Mouse (Mus musculus) liver, postnatal 0 days (tissue): ENCODE measurements around the gene Tsc2. TPM values are rescaled to one million over a fixed set of nuclear protein-coding genes. Genes with fewer than 3 reads are reported as not detected.
A peak's percentile ranks its signal among the peaks of the same experiment; 100 is the strongest.

Experiments
- ATAC-seq: fragments of 200-750 bp; cut with Nextera tagmentation; 2 replicates; pipeline ENCODE4 v1.8.0; 2017; ENCODE audit warnings: mild to moderate bottlenecking, moderate library complexity
- DNase-seq: peaks from one replicate; pipeline ENCODE4 v3.0.0-alpha.2; 2016
- H3K27ac ChIP-seq: fragments of 300-500 bp; sonication (generic); 2 replicates; pipeline ENCODE4 v1.5.1; 2014; ENCODE audit warnings: antibody characterized with exemption, moderate library complexity, mild to moderate bottlenecking, low read depth
- H3K27me3 ChIP-seq: fragments of 300-500 bp; sonication (generic); 2 replicates; pipeline ENCODE4 v1.6.1; 2014; ENCODE audit warnings: low read length, control low read depth, mixed read lengths; ENCODE audit not compliant: insufficient read depth
- H3K36me3 ChIP-seq: fragments of 300-500 bp; sonication (generic); replicated peaks from 2 replicates; pipeline ENCODE4 v1.6.1; 2014; ENCODE audit warnings: mild to moderate bottlenecking, control low read depth, low read length, moderate library complexity, mixed read lengths; ENCODE audit not compliant: insufficient read depth
- H3K4me1 ChIP-seq: fragments of 300-500 bp; sonication (generic); 2 replicates; pipeline ENCODE4 v1.6.1; 2014; ENCODE audit warnings: antibody characterized with exemption, mild to moderate bottlenecking, control low read depth; ENCODE audit not compliant: insufficient read depth
- H3K4me2 ChIP-seq: fragments of 300-500 bp; sonication (generic); 2 replicates; pipeline ENCODE4 v1.6.1; 2014; ENCODE audit warnings: low read depth, mild to moderate bottlenecking, low read length, moderate library complexity, mixed read lengths
- H3K4me3 ChIP-seq: fragments of 300-500 bp; sonication (generic); 2 replicates; pipeline ENCODE4 v1.5.1; 2014; ENCODE audit warnings: low read depth, low read length
- H3K9ac ChIP-seq: fragments of 300-500 bp; sonication (generic); replicated peaks from 2 replicates; pipeline ENCODE4 v1.6.1; 2014; ENCODE audit warnings: mild to moderate bottlenecking, moderate library complexity
- H3K9me3 ChIP-seq: fragments of 300-500 bp; sonication (generic); 2 replicates; pipeline ENCODE4 v1.6.1; 2016; ENCODE audit warnings: mild to moderate bottlenecking, control low read depth, low read length, mixed read lengths
- CTCF ChIP-seq: sonication (generic); IDR thresholded peaks from 2 replicates; pipeline ENCODE4 v1.5.1; 2016; ENCODE audit warnings: antibody characterized with exemption, low read depth
- EP300 ChIP-seq: IDR thresholded peaks from 2 replicates; pipeline ENCODE4 v1.6.1; 2016; ENCODE audit warnings: antibody characterized with exemption, low read depth, mild to moderate bottlenecking
- WGBS: fragments of 180-500 bp; shearing (Covaris S2); extraction: QIAGEN DNeasy Blood & Tissue Kit; methylation state at CpG from one replicate; pipeline ENCODE4 v1.1.7; 2014; ENCODE audit not compliant: insufficient replicate concordance; 5-methylcytosine and 5-hydroxymethylcytosine counted together
- polyA plus RNA-seq: library from polyadenylated mRNA; unstranded; fragments of >200 nt; fragmentation: Nextera tagmentation; extraction: Ambion mirVana; gene quantifications from 2 replicates; pipeline ENCODE4 v1.2.1, GENCODE M21; 2015

The Tsc2 gene
- polyA plus RNA-seq, 1 experiment from 2014 or later: 11.3 TPM

DNA sequence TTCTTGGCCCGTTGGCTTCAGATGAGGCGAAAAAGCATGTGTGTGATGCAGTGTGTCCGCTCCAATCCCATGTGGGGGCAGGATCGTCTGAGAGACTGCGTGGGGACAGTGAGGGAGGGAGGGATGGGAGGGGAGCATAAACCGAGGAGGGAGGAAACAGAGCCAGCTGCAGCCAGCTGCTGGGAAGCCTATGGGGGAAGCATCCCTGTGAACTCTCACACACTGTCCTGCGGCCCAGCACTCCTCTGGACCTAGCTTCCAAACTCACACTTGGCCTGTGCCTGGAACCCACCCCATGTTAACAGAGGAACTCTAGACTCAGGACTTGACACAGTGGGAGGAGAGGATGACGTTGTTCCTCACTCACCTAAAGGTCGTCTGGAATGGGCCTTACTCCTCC lies 6.4 kb upstream of the Tsc2 start:
- Histone ChIP-seq H3K9me3 (no peaks in the 10 kb centered on the region), H3K27me3 (no peaks in the 10 kb centered on the region), H3K9ac (no peak overlapping the region), H3K4me2 (no peak overlapping the region), H3K4me3 (no peak overlapping the region), H3K4me1 (peaks cover 7% of the 10 kb centered on the region; the same call in 1 of the 2 replicates), H3K36me3 (peaks cover 5% of the 10 kb centered on the region; the same call in 1 of the 2 replicates), H3K27ac (no peak overlapping the region)
- ATAC-seq: peak; percentile 35; the same call in 1 of the 2 replicates
- DNase-seq: no peak
- 61% methylated on average over 9 of the region's 9 CpGs for WGBS
- TF ChIP-seq CTCF (no peak), EP300 (no peak)

GRCm38 (mm10) chr17:24638214-24638613 lies 5.8 kb upstream of the Tsc2 start:
- Histone ChIP-seq H3K9me3 (no peaks in the 10 kb centered on the region), H3K9ac (no peak overlapping the region), H3K27me3 (no peaks in the 10 kb centered on the region), H3K4me1 (peaks cover 9% of the 10 kb centered on the region), H3K27ac (no peak overlapping the region), H3K36me3 (peaks cover 5% of the 10 kb centered on the region; the same call in 1 of the 2 replicates), H3K4me3 (no peak overlapping the region), H3K4me2 (no peak overlapping the region)
- DNase-seq (no peak), ATAC-seq (no peak)
- TF ChIP-seq CTCF (no peak), EP300 (no peak)
- WGBS: 75% methylated on average over 4 of the region's 4 CpGs

DNA sequence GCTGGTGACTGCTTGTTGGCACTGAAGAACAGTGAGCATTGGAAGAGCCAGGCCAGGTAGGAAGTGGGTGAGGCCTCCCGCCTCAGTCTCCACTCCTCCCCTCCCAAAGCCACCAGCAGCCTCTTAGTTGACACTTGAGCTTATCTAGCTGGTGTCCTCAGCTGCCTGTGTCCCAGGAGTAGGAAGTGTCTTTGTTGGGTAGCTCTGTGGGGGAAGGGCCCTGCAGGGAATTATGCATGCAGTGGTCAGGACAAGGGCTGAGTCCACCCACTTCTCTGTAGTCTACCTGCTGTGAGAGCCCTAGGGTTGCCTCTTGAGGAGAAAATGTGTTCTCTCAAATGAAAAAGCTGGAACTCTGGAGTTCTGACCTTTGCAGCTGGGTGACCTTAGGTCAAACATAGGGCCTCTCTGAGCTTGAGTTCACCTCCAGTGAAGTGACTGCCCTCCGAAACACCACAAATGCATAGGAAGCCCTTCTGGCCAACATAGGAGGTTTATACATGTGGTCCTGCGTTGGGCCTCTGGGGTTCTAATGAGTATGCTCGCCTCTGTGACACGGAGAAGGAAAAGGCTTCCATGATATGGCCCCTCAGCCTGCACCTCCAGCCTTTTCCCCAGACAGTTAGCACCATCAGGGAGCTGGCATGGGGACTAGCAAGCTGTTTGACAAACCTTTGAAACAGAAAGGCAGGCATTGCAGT lies 4.5 kb upstream of the Tsc2 start:
- Histone ChIP-seq H3K4me2 (no peak overlapping the region), H3K9me3 (no peaks in the 10 kb centered on the region), H3K27ac (no peak overlapping the region), H3K27me3 (no peaks in the 10 kb centered on the region), H3K4me3 (no peak overlapping the region), H3K9ac (no peak overlapping the region), H3K36me3 (peaks cover 2% of the 10 kb centered on the region; the same call in 1 of the 2 replicates), H3K4me1 (peaks cover 15% of the 10 kb centered on the region)
- no peak for ATAC-seq
- no peak for DNase-seq
- TF ChIP-seq CTCF (no peak), EP300 (no peak)
- 63% methylated on average over 5 of the region's 5 CpGs for WGBS

GRCm38 (mm10) chr17:24635694-24636093 lies 3.3 kb upstream of the Tsc2 start:
- peaks cover 4% of the 10 kb centered on the region for H3K36me3 ChIP-seq
- DNase-seq (no peak), ATAC-seq (no peak)
- H3K9ac ChIP-seq: no peak overlapping the region
- H3K27ac ChIP-seq: no peak overlapping the region
- no peak overlapping the region for H3K4me2 ChIP-seq
- peaks cover 19% of the 10 kb centered on the region for H3K4me1 ChIP-seq
- no peaks in the 10 kb centered on the region for H3K27me3 ChIP-seq
- 82% methylated on average over 5 of the region's 5 CpGs for WGBS
- H3K4me3 ChIP-seq: no peak overlapping the region
- no peak for TF ChIP-seq CTCF
- TF ChIP-seq EP300: no peak
- no peaks in the 10 kb centered on the region for H3K9me3 ChIP-seq

GRCm38 (mm10) chr17:24635024-24635423 lies 2.6 kb upstream of the Tsc2 start:
- Histone ChIP-seq H3K27me3 (no peaks in the 10 kb centered on the region), H3K9ac (no peak overlapping the region), H3K4me2 (no peak overlapping the region), H3K27ac (no peak overlapping the region), H3K4me1 (peaks cover 19% of the 10 kb centered on the region), H3K9me3 (no peaks in the 10 kb centered on the region), H3K36me3 (peaks cover 6% of the 10 kb centered on the region), H3K4me3 (no peak overlapping the region)
- no peak for ATAC-seq
- TF ChIP-seq CTCF (no peak), EP300 (no peak)
- 63% methylated on average over 4 of the region's 4 CpGs for WGBS
- DNase-seq: no peak

DNA sequence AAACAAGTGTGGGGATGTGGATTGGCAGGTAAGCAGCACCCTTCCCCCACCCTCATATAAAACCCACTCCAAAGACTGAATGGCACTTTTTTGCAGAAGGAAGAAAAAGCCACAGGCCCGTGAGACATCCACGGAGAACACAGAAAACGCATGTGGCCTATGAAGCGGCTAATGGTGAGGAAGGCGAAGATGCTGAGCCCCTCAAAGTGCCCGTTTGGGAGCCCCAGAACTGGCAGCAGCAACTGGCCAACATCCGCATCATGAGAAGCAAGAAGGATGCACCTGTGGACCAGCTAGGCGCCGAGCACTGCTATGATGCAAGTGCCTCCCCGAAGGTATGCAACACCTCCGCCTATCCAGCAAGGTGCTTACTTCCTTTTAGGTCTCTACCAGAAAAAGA lies 1.4 kb upstream of the Tsc2 start:
- ATAC-seq (no peak), DNase-seq (no peak)
- Histone ChIP-seq H3K9ac (0 out of 2 replicates have a peak overlapping the region, but pooled peaks have one; percentile 4), H3K4me2 (no peak overlapping the region), H3K4me1 (peaks cover 19% of the 10 kb centered on the region), H3K4me3 (no peak overlapping the region), H3K9me3 (no peaks in the 10 kb centered on the region), H3K27ac (no peak overlapping the region), H3K27me3 (no peaks in the 10 kb centered on the region), H3K36me3 (peaks cover 12% of the 10 kb centered on the region)
- TF ChIP-seq CTCF (no peak), EP300 (no peak)
- WGBS: 87% methylated on average over 11 of the region's 11 CpGs
